Mouse (Mus musculus): Measurements from ENCODE around the gene Rnf217.

Gene Rnf217

DNA sequence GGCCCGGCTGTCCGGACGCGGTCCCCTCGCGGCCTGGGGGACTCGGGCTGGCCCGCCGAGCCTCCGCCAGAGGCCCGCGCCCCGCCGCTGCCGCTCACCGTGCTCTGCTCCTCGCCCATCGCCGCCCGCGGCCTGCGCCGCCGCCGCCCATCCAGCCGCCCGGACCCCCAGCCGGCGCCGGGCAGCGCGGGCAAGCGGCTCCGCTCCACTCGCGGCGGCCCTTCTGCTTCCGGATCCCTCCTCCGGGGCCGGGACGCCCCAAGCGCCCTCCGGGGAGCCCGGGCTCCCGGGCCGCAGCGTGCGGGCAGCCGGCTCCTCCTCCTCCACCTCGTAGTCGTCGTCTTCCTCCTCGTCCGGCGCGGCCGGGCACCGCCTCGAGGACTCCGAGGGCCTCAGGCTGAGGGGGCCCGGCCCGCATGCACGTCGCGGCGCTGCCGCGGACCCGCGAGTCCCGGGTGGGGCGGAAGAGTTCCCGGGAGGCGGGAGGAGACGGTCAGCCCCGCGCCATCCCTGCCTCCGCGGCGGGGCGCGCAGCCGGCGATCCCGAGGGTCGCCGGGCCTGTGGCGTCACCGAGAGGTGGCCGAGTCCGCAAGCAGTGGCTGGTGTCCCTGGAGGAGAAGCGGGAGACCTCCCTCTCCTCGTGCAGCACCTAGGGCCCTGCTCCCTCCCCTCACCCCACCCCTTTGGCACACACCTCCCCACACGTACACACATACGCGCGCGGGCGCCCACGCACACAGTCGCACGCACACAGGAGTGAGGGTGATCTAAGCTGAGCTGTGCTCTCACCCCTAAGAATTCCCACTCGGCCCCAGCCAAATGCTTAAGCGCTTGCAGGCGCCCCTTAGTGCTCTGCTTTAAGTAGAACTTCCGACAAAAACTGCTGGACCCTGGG lies at the start of gene Rnf217:
Gene Rnf217, minus strand, starts transcription at position 119 of the 896 bp plus-strand sequence.
- DNase-seq (ENCODE audit: low read depth, low spot score): no peak

DNA sequence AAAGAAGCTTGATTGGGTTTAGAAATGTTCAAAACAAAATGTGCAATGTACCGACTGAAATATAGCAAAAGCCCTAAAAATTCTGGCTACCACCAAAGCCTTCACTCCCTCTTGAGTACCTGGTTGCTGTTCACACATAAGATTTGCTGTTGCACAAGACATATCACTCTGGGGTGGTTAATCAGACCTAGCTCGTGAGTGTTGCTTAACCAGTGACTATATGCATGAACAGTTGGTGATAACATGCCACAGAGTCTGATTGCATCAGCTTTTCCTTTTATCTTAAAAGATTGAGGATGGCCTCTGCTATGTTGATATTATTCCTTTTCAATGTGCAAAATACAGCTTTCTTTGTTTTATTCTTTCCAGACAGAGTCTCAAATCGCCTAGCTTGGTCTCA lies 38.3 kb upstream of the Rnf217 start:
- Histone ChIP-seq H3K27me3 (ENCODE audit: control insufficient read depth, insufficient read depth, low read length, poor library complexity, severe bottlenecking) (no peaks in the 10 kb centered on the region), H3K36me3 (ENCODE audit: control insufficient read depth, insufficient read depth, low read length, poor library complexity, severe bottlenecking) (no peaks in the 10 kb centered on the region)
- no peak for DNase-seq (ENCODE audit: low read depth, low spot score)

More for the DNA sequence above, at the start of gene Rnf217:
- H3K27me3 ChIP-seq (ENCODE audit: control insufficient read depth, insufficient read depth, low read length, poor library complexity, severe bottlenecking): no peaks in the 10 kb centered on the region
- H3K36me3 ChIP-seq (ENCODE audit: control insufficient read depth, insufficient read depth, low read length, poor library complexity, severe bottlenecking): no peaks in the 10 kb centered on the region

DNA sequence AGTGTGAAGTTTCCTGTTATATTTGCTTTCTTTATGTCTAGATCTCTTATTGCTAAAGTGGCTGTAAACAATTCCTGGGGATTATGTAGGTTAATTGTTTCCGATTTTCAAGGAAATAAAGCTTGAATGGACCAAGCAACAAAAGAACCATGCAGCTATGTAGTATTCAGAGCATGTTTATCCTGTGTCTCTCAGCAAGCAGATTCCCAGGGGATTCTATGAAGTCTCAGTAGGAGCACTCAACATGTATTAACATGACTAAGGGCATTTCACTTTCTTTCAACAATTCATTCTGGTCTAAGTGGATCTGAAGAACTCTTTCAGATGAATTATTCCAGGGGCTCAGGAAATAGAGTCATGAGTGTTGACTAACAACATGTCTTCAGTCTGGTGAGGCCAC lies 37.1 kb upstream of the Rnf217 start:
- no peak for DNase-seq (ENCODE audit: low read depth, low spot score)
- Histone ChIP-seq H3K27me3 (ENCODE audit: control insufficient read depth, insufficient read depth, low read length, poor library complexity, severe bottlenecking) (no peaks in the 10 kb centered on the region), H3K36me3 (ENCODE audit: control insufficient read depth, insufficient read depth, low read length, poor library complexity, severe bottlenecking) (no peaks in the 10 kb centered on the region)

DNA sequence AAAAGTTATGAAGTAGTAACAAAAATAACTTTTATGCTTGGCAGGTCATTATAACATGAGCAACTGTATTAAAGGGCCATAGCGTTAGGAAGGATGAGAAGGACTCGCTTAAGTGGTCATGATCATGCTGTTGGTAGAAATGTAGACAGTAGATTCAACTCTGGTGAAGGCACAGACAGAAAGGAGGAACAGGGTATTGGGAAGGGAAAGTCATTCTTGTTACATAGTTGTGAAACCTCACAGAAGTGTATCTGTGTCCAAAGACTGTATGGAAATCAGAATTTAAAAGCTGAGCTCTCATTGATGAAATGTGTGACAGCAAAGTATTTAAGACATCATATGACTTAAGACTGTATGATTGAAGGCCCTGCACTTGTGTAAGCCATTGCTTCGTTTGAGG lies 26.1 kb upstream of the Rnf217 start:
- Histone ChIP-seq H3K27me3 (ENCODE audit: control insufficient read depth, insufficient read depth, low read length, poor library complexity, severe bottlenecking) (no peaks in the 10 kb centered on the region), H3K36me3 (ENCODE audit: control insufficient read depth, insufficient read depth, low read length, poor library complexity, severe bottlenecking) (no peaks in the 10 kb centered on the region)
- DNase-seq (ENCODE audit: low read depth, low spot score): no peak

DNA sequence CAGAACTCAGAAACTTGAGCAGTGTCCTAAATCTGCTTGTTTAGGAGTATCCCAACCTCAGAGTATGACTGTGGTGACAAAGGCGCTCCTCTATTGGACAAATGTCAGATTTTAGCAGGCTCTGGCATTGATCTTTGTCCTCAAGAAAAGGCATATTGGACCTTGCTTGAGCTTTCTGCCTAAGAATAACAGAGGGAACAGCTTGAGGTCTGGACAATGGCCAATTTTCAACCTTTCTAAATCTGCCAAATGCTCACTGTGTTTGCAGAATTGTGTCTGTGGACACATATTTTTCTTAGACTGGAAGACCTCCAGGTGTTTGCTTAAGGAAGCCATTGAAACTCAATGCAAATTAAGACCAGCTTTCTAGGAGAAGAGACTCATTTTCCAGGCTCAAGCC lies 23.0 kb upstream of the Rnf217 start:
- Histone ChIP-seq H3K27me3 (ENCODE audit: control insufficient read depth, insufficient read depth, low read length, poor library complexity, severe bottlenecking) (no peaks in the 10 kb centered on the region), H3K36me3 (ENCODE audit: control insufficient read depth, insufficient read depth, low read length, poor library complexity, severe bottlenecking) (no peaks in the 10 kb centered on the region)
- DNase-seq (ENCODE audit: low read depth, low spot score): no peak

DNA sequence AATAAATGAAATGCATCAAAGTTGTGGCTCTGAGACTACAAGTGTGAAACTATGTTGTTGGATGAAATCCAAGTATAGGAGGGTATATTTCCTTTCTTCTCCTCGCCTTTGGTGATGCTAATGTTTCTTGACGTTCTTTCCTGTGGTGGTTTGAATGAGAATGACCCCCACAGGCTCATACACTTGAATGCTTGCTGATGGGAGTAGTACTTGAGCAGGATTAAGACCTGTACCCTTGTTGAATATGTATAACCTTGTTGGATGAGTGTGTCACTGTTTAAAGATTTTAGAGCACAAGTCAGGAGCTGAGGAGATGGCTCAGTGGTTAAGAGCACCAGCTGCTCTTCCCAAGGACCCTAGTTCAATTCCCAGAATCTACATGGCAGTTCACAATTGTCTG lies 6.4 kb upstream of the Rnf217 start:
- H3K27me3 ChIP-seq (ENCODE audit: control insufficient read depth, insufficient read depth, low read length, poor library complexity, severe bottlenecking): no peaks in the 10 kb centered on the region
- no peaks in the 10 kb centered on the region for H3K36me3 ChIP-seq (ENCODE audit: control insufficient read depth, insufficient read depth, low read length, poor library complexity, severe bottlenecking)
- DNase-seq (ENCODE audit: low read depth, low spot score): no peak

DNA sequence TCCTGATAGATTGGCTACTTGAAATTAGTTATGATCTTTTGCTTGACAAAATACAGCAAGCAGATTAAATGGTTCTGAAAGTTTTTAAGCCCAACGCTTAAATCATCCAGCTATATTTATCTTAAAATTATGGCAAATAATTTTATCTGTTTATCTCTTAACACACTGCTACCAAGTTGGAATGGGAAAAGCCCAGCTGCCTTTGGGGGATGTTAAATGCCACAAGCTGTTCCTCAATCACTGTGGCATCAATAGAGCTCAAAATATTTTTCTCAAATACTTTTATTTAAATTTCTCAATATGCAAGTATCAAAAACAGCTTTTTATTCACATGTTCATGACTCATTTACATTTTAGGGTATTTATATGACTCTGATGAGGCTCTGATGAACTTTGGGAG lies 5.1 kb upstream of the Rnf217 start:
- no peak for DNase-seq (ENCODE audit: low read depth, low spot score)
- Histone ChIP-seq H3K36me3 (ENCODE audit: control insufficient read depth, insufficient read depth, low read length, poor library complexity, severe bottlenecking) (no peaks in the 10 kb centered on the region), H3K27me3 (ENCODE audit: control insufficient read depth, insufficient read depth, low read length, poor library complexity, severe bottlenecking) (no peaks in the 10 kb centered on the region)

DNA sequence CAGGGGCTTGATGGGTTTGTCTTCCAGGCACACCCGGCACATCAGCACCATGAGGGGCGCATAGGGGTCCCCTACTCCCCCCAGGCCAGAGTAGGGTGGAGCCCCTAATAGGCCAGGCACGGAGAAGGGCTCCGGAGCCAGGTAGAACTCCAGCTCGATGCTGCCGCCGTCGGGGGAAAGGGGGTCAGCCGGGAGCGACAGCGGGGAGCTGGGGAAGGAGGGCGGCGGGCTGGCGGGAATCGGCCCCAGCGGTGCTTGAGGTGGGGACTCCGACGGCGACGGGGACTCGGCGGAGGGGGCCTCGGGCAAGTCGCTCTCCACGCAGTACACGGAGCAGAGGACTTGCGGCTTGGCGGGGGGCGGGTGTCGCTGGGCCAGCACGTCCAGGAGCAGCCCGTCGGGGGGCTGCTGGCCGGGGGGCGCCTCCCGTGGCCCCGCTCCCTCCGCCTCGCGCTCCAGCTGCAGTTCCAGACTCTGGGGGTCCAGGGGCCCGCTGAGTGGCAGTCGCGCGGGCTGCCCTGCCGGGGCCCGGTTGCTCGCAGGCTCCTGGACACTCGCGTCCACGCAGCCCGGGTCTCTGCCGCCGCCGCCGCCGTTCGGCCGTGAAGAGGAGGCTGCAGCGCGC lies 431 bp downstream of the Rnf217 start:
- Histone ChIP-seq H3K36me3 (ENCODE audit: control insufficient read depth, insufficient read depth, low read length, poor library complexity, severe bottlenecking) (no peaks in the 10 kb centered on the region), H3K27me3 (ENCODE audit: control insufficient read depth, insufficient read depth, low read length, poor library complexity, severe bottlenecking) (no peaks in the 10 kb centered on the region)
- DNase-seq (ENCODE audit: low read depth, low spot score): no peak

DNA sequence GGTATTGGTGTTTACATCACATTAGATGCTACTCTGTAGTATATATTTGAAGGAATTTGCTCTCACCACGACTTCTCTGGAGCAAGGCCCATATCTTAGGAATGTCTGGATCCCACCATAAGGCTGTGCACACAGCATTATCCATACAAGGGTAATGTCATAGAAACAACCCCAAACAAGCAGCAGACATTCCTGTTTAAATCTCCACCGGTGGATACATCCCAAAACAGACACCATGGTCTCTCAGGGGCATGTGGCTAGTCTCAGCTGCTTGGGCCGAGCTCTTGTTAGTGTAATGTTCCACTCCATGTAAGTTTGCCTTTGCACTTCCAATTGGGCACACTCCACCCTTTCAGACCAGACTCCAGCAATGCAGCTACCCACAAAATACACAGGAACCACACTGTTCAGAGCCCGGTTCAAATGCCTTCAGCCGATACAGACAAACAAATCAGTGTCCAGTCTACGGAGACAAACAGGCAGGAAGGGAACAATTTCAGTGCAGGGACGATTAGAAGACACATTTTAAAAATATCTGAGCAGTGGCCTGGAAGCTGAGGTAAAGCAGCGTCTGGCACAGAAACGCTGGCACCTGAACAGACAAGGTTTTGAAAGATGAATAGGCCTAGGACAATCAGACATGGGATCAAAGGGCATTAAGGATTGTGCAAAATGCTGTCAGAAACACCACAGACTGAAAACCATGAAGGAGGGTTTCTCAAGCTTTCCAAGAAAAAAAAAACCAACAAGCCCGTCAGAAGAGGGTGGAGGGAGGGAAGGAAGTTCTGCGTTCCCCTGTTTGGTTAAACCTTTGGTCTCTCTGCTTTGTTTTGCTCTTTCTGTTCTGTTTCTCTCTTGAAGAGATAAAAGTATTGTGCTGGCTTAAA lies 1.8 kb downstream of the Rnf217 start:
- no peak for DNase-seq (ENCODE audit: low read depth, low spot score)

DNA sequence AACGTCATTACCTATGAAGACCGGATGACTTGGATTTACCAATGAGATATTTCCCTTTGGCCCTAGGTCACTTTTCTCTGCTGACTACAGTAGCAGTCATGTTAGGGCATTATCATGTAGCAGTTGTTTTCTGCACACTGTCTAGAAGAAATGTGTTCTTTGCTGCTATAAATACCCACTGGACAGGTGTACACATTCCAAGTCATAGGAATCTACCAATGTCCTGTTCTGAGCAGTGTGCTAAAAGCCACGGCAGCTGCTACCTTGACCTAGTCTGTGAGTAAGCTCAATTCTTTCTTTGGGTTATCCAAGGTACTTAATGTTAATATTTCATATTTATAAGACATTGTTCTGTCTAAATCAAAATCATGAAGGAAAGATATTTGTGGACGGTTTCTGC lies 5.1 kb downstream of the Rnf217 start:
- no peak for DNase-seq (ENCODE audit: low read depth, low spot score)
- no peaks in the 10 kb centered on the region for H3K27me3 ChIP-seq (ENCODE audit: control insufficient read depth, insufficient read depth, low read length, poor library complexity, severe bottlenecking)
- no peaks in the 10 kb centered on the region for H3K36me3 ChIP-seq (ENCODE audit: control insufficient read depth, insufficient read depth, low read length, poor library complexity, severe bottlenecking)

More for the DNA sequence above, 1.8 kb downstream of the Rnf217 start:
- Histone ChIP-seq H3K36me3 (ENCODE audit: control insufficient read depth, insufficient read depth, low read length, poor library complexity, severe bottlenecking) (no peaks in the 10 kb centered on the region), H3K27me3 (ENCODE audit: control insufficient read depth, insufficient read depth, low read length, poor library complexity, severe bottlenecking) (no peaks in the 10 kb centered on the region)

DNA sequence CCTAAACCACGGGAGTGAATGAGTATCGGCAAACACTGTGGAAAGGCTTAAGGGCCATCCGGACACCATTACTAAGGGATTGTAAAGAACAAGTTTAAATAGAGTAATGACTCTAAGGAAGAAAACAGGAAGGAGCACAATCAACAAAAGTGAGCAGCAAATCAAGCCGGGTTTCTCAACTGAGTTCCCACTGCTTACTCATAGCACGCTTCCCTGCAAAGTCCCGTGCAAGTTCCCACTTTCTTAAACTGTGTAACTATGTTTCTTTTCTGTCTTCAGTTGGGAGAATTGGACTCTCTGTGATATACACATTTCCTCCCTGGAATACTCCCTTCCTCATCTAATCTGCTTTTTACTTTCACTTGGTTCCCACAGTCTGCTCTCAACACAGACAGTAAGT lies 8.9 kb downstream of the Rnf217 start:
- H3K27me3 ChIP-seq (ENCODE audit: control insufficient read depth, insufficient read depth, low read length, poor library complexity, severe bottlenecking): no peaks in the 10 kb centered on the region
- no peak for DNase-seq (ENCODE audit: low read depth, low spot score)
- no peaks in the 10 kb centered on the region for H3K36me3 ChIP-seq (ENCODE audit: control insufficient read depth, insufficient read depth, low read length, poor library complexity, severe bottlenecking)

DNA sequence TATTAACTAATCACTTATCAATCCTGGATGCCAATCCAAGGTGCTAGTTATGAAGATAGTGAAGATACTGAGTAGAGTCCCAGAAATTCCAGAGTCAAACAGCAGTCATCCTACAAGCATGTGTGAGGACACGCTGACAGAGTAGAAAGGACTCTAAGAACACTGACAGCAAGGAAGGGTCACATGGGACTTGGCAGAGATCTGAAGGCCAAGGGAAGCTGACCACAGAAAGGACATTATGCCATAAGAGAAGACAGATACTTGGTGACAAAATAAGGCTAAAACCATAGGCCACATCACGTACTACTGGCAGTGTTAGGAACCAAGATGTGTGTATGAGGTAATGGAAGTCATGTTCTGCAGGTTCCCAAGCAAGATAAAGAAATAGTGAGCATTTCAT lies 11.1 kb downstream of the Rnf217 start:
- Histone ChIP-seq H3K27me3 (ENCODE audit: control insufficient read depth, insufficient read depth, low read length, poor library complexity, severe bottlenecking) (no peaks in the 10 kb centered on the region), H3K36me3 (ENCODE audit: control insufficient read depth, insufficient read depth, low read length, poor library complexity, severe bottlenecking) (no peaks in the 10 kb centered on the region)
- DNase-seq (ENCODE audit: low read depth, low spot score): no peak

DNA sequence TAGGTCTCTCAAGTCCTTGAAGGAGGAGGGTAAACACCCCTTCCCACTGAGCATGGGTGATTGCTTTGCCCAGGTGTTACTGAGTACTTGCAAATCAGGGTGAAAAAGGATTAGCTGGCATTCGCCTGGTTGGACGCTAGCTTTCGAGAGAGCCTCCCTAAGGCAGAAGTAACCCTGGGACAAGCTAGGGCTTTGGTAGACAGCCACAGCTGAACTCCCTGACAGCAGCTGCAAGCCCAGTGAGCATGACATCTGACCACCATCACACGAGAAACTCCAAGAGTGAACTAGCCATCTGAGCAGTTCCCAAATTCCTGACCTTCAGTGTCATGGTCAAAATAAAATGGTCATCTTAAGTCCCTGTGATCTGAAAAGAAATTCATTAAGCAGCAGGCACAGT lies 12.2 kb downstream of the Rnf217 start:
- H3K36me3 ChIP-seq (ENCODE audit: control insufficient read depth, insufficient read depth, low read length, poor library complexity, severe bottlenecking): no peaks in the 10 kb centered on the region
- DNase-seq (ENCODE audit: low read depth, low spot score): no peak
- H3K27me3 ChIP-seq (ENCODE audit: control insufficient read depth, insufficient read depth, low read length, poor library complexity, severe bottlenecking): no peaks in the 10 kb centered on the region

DNA sequence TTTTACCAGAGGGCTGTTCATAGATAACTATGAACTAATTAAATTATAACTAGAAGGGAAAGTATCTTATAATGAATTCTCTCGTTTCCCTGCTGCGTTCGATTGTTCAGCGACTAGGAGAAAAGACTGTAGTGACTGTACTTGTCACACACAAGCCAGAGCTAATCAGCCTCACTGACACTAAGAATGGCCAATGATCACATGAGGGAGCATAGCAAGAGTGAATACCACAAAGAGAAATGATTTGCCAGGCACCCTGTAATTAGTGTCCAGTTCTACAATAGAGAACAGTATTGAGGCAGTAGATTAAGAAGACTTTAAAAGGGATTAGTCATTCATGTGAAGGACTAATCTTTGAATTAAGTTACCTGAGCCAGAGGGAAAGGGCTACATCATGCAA lies 13.7 kb downstream of the Rnf217 start:
- no peak for DNase-seq (ENCODE audit: low read depth, low spot score)
- no peaks in the 10 kb centered on the region for H3K36me3 ChIP-seq (ENCODE audit: control insufficient read depth, insufficient read depth, low read length, poor library complexity, severe bottlenecking)

More for the DNA sequence above, 13.7 kb downstream of the Rnf217 start:
- no peaks in the 10 kb centered on the region for H3K27me3 ChIP-seq (ENCODE audit: control insufficient read depth, insufficient read depth, low read length, poor library complexity, severe bottlenecking)
